Mouse (Mus musculus): ENCODE results near the gene Adat1. TPM values are rescaled to one million over a fixed set of nuclear protein-coding genes. Genes with fewer than 3 reads are reported as not detected.
"Not testable (repeated sequence)": the region's sequence is repeated elsewhere in the genome, so short reads cannot be mapped to it uniquely, and the experiment has no call there.

Gene Adat1
- total RNA-seq, 2 experiments from 2014 or later, result 5.7 to 6.2 TPM

DNA sequence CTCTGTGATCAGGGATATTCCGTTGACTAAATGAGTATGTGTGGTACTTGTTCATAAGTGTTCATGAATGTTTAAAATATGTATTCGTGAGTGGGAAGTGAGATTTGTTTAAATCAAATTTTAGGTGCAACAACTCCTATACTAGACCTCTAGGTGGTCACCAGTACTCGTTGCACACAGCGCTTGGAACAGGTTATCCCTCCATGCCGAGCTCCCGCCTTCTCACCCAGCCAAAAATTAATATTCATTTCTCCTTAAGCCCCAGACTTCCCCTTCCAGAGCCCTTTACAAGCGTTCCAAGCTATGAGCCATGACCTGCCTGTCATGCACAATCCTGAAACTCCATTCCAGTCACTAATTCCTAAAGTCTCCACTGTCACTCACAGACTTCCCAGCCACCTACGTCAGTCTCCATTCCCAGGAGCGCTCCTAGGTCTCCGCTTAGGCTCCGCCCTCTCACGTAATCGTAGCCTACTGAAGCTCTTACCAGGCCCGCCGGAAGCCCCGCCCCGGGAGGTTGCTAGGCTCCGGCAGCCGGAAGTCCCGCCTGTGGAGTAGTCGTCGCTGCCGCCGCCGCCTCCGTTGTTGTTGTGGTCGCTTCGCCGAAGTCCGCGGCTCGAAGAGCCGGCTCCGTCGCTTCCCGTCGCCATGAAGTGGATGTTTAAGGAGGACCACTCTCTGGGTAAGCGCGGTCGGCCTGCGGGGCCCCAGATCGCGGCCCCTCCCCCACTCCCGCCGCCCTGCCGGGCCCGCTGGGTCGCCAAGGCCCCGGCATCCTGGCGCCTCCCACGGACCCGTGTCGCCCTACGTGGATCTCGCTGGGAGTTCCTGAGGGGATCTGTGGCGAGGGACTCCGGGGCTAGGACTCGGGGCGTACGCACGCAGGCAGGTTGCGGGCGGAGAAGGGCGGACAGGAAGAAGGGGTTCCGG, 51.7 kb downstream of the Adat1 start, which contains the start of gene Gabarapl2:
TSS of gene Gabarapl2 (plus strand) at position 533 of the 930 bp plus-strand sequence.
- DNase-seq (ENCODE audit: low spot score in 2 of 2), result peak; percentile 95 to 98

DNA sequence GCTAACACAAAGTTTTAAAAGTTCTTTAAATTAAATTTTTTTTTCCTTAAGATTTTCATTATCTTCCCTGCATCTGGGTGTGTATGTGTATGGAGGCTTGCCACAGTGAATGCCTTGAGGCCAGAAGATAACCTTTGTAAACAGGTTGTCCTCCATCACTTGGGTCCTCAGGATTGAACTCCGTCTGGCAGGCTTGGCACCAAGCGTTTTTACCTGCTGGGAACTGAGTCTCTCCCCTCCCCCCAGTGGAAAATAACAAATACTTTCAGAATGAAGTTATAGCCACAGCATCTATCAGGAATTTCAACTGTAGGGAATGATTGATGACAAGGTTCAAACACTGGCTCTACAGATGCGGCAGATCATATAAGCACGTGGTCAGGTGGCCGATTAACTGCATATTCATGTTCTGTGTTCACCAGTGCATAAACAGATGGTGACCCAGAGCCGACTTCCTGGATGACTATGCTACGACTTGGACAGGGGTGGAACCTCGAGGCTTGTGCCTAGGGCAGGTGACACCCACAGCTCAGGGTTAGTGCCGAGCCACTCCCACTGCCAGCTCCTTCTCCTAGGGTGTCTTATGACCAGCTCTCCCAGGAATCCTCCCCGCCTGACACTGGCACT, 52.5 kb downstream of the Adat1 start:
- peak in 1 of 2 experiments; percentile 13 for DNase-seq (ENCODE audit: low spot score in 2 of 2)

DNA sequence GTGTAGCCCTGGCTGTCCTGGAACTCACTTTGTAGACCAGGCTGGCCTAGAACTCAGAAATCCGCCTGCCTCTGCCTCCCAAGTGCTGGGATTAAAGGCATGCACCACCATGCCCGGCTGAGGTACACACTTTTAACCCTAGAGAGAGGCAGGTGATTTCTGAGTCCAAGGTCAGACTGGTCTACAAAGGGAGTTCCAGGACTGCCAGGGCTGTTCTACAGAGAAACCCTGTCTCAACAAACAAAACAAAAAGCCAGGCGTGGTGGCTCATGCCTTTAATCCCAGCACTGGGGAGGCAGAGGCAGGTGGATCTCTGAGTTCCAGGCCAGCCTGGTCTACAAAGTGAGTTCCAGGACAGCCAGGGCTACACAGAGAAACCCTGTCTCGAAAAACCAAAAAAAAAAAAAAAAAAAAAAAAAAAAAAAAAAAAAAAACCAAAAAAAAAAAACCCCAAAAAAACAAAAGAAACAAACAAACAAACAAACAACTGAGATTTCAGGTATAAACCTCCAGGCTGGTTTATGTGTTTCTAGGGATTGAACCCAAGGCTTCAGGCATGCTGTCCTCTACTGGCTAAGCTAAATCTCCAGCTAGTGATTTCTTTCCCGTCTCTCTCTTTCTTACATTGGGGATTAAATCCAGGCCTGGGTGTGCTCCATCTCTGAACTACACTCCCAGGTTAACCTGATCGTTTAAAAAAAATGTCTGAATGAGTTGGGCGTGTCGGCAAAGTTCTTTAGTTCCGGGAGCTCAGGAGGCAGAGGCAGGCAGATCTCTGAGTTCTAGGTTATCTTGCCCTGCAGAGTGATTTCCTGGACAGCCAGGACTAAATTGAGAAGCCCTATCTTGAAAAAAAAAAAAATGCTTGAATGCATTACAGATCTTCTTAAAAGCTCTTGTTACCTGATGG, 53.8 kb downstream of the Adat1 start:
- not testable (repeated sequence) for DNase-seq (ENCODE audit: low spot score in 2 of 2)

DNA sequence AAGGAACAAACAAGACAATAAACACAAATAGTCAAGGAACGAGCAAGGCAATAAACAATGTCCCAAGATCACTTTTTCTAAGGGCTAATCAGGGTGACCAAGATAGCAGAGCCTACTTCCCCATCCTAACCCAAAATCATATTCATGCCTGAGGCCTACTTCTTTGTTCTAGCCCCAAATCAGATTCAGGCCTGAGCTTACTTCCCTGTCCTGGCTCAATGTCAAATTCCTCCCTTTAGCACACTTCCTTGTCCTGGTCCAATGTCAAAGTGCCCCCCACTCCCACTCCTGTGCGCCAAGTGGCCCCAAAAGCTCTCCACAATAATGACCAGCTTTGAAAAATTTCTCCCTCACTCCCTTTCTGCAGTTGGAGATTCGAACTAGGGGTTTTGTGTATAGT, 54.9 kb downstream of the Adat1 start:
- no peak for DNase-seq (ENCODE audit: low spot score in 2 of 2)

DNA sequence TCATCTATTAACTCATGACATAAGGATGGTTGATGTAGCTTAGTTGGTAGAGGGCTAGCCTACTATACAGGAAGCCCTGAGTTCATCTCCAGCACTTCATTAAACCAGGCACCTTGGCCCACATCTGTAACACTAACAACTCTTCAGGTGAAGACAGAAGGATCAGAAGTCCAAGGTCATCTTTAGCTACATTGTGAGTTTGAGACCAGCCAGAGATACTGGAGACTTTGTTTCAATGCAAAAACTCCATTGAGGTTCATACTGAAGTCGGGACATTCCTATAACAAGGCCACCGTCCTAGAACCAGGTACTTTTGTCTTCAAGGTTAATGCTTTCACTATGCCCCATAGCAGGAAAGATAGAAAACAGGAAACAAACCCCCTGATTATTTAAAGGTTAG, 57.9 kb downstream of the Adat1 start:
- no peak for DNase-seq (ENCODE audit: low spot score in 2 of 2)

DNA sequence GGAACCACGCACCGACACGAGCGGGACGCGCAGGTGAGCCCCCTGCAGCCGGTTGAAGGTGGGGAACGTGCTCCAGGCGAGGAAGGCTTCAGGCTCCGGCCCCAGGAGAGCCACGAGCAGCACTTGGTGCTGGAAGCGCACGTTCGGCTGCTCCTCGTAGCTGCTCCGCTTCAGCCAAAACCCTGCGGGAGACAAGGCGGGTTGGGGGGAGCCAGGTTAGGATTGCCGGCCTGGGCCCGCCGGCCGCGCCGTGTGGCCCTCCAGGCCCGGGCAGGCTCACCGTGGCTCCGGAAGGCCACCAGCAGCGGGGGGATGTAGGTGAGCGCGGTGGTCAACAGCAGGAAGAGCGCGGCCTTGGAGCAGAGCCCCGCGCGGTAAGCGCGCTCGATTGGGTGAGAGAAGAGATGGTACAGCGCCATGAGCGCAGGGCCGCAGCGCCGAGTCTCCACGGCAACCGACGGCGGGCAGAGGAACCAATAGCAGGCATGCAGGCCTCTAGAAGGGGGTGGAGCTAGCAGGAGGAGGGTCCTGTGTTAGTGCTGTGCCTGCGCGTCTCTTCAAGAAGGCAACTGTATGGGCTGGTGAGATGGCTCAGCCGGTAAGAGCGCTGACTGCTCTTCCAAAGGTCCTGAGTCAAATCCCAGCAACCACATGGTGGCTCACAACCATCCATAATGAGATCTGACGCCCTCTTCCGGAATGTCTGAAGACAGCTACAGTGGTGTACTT, 58.6 kb downstream of the Adat1 start, which contains the start of gene Tmem231:
TSS of gene Tmem231 (minus strand) at position 534 of the 729 bp plus-strand sequence.
- DNase-seq (ENCODE audit: low spot score in 2 of 2), result peak; percentile 90 to 94

DNA sequence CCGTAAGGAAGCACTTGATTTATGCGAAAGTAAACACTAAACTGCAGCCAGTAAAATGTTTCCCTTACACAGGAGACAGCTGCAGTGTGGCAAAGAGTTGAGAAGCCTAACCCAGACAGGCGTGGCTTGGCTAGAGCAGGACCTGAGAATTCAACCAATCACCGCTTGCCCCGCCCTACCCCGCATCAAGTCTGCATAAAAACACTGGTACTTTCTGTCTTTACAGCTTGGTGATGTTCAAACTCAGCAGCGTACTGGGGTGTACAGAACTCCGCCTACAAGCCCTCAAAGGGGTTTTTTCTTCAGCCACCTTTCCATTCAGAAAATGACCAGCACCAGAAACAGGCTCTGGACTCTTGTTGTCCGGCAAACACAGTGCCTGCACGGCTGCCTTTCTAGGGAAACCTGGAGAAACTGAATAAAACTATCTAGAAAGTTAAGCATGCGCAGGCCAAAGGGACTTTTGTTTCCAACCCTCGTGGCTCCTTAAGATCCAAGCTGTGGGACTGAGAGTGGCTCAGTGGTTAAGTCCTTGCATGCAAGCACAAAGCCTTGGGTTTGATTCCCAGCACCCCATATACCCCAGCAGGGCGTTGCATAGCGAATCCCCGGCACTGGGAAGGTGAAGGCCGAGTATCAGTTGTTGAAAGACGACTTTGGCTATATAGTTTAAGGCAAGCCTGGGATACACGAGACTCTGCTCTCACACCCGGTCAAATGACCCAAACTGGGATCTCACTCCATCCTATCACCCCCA, 59.3 kb downstream of the Adat1 start:
- peak in 1 of 2 experiments; percentile 45 for DNase-seq (ENCODE audit: low spot score in 2 of 2)

DNA sequence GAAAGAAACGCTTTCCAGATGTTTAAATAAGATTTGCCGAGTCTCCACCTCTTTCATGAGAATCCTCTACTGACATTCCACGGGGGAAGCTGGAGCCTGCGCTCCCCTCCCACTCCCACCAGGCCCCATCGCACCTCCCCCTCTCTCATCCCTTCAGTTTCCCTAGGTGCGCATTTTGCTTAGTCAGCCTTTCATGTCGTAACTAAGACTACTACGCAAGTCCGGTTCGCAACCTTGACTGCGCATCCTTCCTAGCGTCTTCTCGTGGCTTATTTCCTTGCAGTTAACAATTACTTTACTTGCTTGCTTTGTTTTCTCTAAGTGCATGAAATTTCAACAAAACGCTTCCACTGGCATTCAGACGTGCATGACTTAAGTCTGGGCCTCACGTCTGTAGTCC, 60.4 kb downstream of the Adat1 start:
- no peak for DNase-seq (ENCODE audit: low spot score in 2 of 2)

DNA sequence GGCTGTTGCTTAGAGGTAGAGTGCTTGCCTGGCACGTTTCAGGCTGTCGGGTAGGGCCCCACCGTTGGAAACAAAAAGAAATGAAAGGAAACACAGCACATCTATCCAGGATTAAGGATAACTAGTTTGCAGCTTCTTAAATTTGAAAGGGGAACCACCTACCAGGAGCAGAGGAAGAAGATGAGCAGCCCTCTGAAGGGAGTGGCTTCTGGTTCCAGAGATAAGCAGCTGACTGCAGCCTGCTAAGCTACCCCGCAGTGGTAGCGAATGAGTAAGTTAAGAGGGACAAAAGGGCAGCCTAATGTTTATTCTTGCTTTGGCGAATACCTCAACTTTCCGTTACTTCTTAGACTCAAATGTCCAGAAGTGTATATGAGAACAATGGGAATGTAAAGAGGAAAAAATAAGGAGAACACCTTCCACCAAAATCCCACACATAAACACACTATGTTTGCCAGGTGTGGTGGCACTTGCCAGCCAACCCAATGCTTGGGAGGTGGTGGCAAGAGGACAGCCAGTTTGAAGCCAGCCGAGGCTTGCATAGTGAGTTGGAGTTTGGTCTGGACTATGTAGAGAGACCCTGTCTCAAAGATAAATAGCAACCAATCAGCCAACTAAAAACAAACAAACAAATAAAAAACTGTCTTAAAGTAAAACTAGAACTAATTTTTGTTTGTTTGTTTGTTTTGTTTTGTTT, 62.3 kb downstream of the Adat1 start:
- no peak for DNase-seq (ENCODE audit: low spot score in 2 of 2)

DNA sequence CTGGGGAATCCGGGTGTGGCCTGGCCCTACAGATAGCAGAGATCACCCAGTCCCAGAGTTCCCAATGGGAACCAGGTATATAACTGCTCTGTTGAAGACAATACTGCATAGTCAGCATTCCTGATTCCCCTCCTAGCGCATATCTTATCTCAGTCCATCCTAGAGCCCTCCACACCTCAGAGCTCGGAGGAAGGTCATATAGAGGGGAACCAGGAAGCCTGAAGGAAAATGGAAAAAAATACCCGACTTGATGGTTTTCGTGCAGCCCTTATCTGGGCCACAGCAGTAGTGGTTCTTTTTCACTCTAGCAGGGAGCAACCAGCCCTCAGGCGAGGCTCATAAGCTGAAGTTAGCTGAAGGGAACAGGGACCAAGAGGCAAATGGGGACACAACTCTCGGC, 67.1 kb downstream of the Adat1 start:
- no peak for DNase-seq (ENCODE audit: low spot score in 2 of 2)

DNA sequence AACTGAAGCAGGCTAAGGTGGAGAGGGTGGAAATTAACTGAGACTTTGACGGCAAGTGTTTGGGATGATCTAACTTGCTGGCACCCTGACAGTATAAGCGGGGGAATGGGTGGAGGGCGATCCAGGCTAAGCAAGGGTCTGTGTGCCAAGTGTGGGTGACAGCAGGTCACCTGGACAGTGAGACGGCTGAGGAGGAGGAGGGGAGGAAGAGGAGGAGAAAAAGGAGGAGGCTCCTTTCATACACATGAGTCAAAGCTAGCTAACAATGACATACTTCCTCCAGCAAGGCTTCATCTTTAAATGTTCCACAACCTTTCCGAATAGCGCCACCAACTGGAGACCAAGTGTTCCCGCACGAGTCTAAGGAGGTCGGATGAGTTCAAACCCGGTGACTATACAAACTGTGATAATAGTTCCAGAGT, 68.7 kb downstream of the Adat1 start:
- peak in 1 of 2 experiments; percentile 68 for DNase-seq (ENCODE audit: low spot score in 2 of 2)

DNA sequence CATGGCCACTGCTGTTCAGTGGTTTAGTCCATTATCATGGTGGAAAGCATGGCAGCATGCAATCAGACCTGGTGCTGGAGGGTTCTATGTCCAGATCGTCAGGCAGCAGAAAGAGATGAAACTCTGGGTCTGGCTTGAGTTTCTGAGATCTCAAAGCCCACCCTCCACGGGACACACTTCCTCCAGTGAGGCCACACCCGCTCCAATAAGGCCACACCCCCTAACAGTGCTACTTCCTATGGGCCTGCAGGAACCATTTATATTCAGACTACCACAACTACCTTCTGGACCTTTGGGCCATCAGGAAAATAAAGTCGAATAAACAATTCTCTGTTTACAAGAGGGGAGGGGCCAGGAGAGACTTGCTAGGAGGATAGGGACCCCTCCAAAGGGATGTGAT, 71.1 kb downstream of the Adat1 start:
- DNase-seq (ENCODE audit: low spot score in 2 of 2), result no peak

DNA sequence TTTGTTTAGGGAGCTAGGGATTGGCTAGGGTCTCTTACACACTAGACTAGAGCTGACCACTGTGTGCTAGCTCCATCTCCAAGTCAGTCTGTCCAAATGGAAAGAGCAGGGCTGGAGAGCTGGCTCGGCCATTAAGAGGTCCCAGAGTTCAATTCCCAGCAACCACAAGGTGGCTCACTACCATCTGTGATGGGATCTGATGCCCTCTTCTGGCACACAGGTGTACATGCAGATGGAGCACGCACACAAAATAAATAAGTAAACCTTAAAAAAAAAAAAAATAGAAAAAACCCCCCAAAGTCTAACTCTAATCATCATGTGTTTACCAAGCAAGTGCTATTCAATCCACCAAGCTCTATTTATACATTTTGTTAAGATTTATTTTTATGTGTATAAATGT, 72.4 kb downstream of the Adat1 start:
- no peak for DNase-seq (ENCODE audit: low spot score in 2 of 2)

Other genes with a start within 250 kb of the Adat1 start
- gene Bcar1, start 248.5 kb downstream of the Adat1 start, total RNA-seq (2021), result 10 to 100 TPM; 61.4 to 63.7 TPM
- 10 to 100 TPM; 79.3 to 82.7 TPM for gene Cfdp1, start 138.0 kb downstream of the Adat1 start, total RNA-seq (2021)
- 1 to 10 TPM; 4.0 to 4.8 TPM for gene Tmem170, start 115.6 kb downstream of the Adat1 start, total RNA-seq (2021)
- under 1 TPM; 0.63 to 0.64 TPM for gene Chst5, start 81.9 kb downstream of the Adat1 start, total RNA-seq (2021)
- 10 to 100 TPM; 12.4 to 14.8 TPM for gene Tmem231, start 58.4 kb downstream of the Adat1 start, total RNA-seq (2021)
- gene Gabarapl2, start 51.6 kb downstream of the Adat1 start, total RNA-seq (2021), result 100 to 1,000 TPM; 212 to 219 TPM
- 10 to 100 TPM; 81.0 to 91.2 TPM for gene Kars, start 19.0 kb upstream of the Adat1 start, total RNA-seq (2021)
- 10 to 100 TPM; 42.9 to 43.9 TPM for gene Terf2ip, start 19.1 kb upstream of the Adat1 start, total RNA-seq (2021)
- gene Gm6793, start 22.7 kb upstream of the Adat1 start, total RNA-seq (2021), result under 1 TPM in 1 of 2 experiments, not detected in 1; 0.25 TPM